Mouse (Mus musculus) hindbrain, embryonic 11.5 days (tissue): Measurements from ENCODE around the gene Ube2e3. TPM values are rescaled to one million over a fixed set of nuclear protein-coding genes. Genes with fewer than 3 reads are reported as not detected.

Experiments
- ATAC-seq: fragments of 200-750 bp; cut with Nextera tagmentation; 2 replicates; pipeline ENCODE4 v1.8.0; 2017; ENCODE audit warnings: mild to moderate bottlenecking, moderate TSS enrichment, moderate library complexity; ENCODE audit not compliant: low FRiP score
- DNase-seq: peaks from one replicate; pipeline ENCODE4 v3.0.0-alpha.2; 2015; ENCODE audit warnings: low spot score
- H3K27ac ChIP-seq: fragments of 300-500 bp; sonication (generic); 2 replicates; pipeline ENCODE4 v1.5.1; 2014; ENCODE audit warnings: mild to moderate bottlenecking, low read depth, low read length
- H3K27me3 ChIP-seq: fragments of 300-500 bp; sonication (generic); 2 replicates; pipeline ENCODE4 v1.6.1; 2014; ENCODE audit warnings: mild to moderate bottlenecking, low read length, moderate library complexity, mixed read lengths; ENCODE audit not compliant: control insufficient read depth, insufficient read depth
- H3K36me3 ChIP-seq: fragments of 300-500 bp; sonication (generic); 2 replicates; pipeline ENCODE4 v1.6.1; 2014; ENCODE audit warnings: mild to moderate bottlenecking, low read length, moderate library complexity, mixed read lengths; ENCODE audit not compliant: control insufficient read depth, insufficient read depth
- H3K4me1 ChIP-seq: fragments of 300-500 bp; sonication (generic); replicated peaks from 2 replicates; pipeline ENCODE4 v1.6.1; 2014; ENCODE audit warnings: low read length, mixed read lengths; ENCODE audit not compliant: control insufficient read depth, insufficient read depth
- H3K4me2 ChIP-seq: fragments of 300-500 bp; sonication (generic); replicated peaks from 2 replicates; pipeline ENCODE4 v1.6.1; 2014; ENCODE audit warnings: mild to moderate bottlenecking, low read depth, low read length
- H3K4me3 ChIP-seq: fragments of 300-500 bp; sonication (generic); 2 replicates; pipeline ENCODE4 v1.5.1; 2014; ENCODE audit warnings: low read depth, low read length
- H3K9ac ChIP-seq: fragments of 300-500 bp; sonication (generic); 2 replicates; pipeline ENCODE4 v1.6.1; 2014; ENCODE audit warnings: low read depth, low read length
- H3K9me3 ChIP-seq: fragments of 300-500 bp; sonication (generic); 2 replicates; pipeline ENCODE4 v1.6.1; 2016; ENCODE audit warnings: low read length; ENCODE audit not compliant: control insufficient read depth
- WGBS: fragments of 180-500 bp; shearing (Covaris S2); extraction: QIAGEN DNeasy Blood & Tissue Kit; methylation state at CpG from one replicate; pipeline ENCODE4 v1.1.7; 2014; 5-methylcytosine and 5-hydroxymethylcytosine counted together
- polyA plus RNA-seq: library from polyadenylated mRNA; unstranded; fragments of >200 nt; fragmentation: Nextera tagmentation; extraction: Ambion mirVana; gene quantifications from 2 replicates; pipeline ENCODE4 v1.2.1, GENCODE M21; 2014

Ube2e3 gene
- polyA plus RNA-seq, 1 experiment from 2014 or later = 291 TPM

DNA sequence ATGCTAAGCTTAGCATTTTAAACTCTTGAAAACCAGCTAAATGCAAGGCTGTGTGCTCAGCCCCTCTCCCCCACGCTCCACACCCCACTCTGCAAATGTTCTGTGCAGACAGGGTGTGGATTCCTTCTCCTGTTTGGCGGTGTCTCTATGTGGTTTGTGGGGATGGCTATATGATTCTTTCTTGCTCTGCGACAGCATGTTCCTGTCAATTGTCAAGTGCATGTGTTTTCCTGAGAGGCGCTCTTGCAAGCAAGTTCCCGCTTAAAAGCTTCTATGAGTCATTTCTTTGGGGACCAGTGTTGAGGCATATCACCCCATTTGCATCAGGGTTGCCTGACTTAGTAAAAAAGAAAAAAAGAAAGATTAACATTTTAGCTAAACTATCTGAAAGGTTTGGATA lies 92.4 kb downstream of the Ube2e3 start:
- no peak overlapping the region for H3K4me2 ChIP-seq
- ATAC-seq (no peak), DNase-seq (no peak)
- H3K36me3 ChIP-seq = no peaks in the 10 kb centered on the region
- no peaks in the 10 kb centered on the region for H3K4me1 ChIP-seq
- no peak overlapping the region for H3K4me3 ChIP-seq
- 89% methylated on average over 5 of the region's 5 CpGs for WGBS
- H3K9ac ChIP-seq = no peak overlapping the region
- H3K27ac ChIP-seq = no peak overlapping the region
- H3K9me3 ChIP-seq = no peaks in the 10 kb centered on the region
- no peaks in the 10 kb centered on the region for H3K27me3 ChIP-seq

DNA sequence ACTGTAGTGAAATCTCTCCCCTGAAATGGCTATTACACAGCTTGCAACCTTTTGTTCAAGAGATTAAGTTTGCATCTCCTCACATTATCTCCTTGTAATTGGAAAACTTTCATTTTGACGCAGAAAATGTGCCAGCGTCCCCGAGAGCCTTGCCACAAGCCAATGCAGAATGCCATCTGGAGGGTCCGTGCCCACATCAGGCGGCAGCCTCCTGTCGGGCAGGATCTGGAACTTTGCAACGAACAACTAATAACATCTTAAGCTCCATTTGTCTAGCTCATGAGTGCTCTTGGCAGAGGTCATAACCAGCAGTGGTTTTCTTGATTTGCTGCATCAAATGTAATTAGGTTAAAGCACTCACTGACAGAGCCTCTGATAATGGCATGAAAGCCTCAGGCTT lies 93.1 kb downstream of the Ube2e3 start:
- H3K9me3 ChIP-seq = no peaks in the 10 kb centered on the region
- no peaks in the 10 kb centered on the region for H3K36me3 ChIP-seq
- ATAC-seq = no peak
- no peaks in the 10 kb centered on the region for H3K4me1 ChIP-seq
- H3K9ac ChIP-seq = no peak overlapping the region
- DNase-seq = no peak
- no peak overlapping the region for H3K27ac ChIP-seq
- H3K27me3 ChIP-seq = no peaks in the 10 kb centered on the region
- 75% methylated on average over 7 of the region's 7 CpGs for WGBS
- no peak overlapping the region for H3K4me2 ChIP-seq
- H3K4me3 ChIP-seq = no peak overlapping the region

DNA sequence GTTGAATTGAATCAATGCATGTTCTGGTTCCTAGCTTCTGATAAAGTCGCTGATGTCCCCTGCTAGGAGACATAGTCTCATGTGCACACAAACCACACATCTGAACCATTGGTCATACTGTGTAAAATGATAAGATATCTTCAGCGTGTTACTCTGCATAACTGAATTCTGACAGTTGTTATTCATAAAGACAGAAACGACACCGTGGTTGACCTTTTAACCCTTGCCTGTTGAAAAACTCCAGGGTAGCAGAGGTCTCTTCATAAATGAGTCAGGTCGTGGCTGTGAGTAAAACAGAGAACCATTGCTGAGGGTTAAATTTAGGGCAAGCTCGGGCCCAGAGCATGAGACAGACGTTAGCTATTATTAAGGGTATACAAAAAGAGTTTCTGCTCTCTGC lies 93.7 kb downstream of the Ube2e3 start:
- 19% methylated on average over 7 of the region's 7 CpGs for WGBS
- Histone ChIP-seq H3K9me3 (no peaks in the 10 kb centered on the region), H3K9ac (no peak overlapping the region), H3K27ac (no peak overlapping the region), H3K4me2 (no peak overlapping the region), H3K4me1 (no peaks in the 10 kb centered on the region), H3K36me3 (no peaks in the 10 kb centered on the region), H3K4me3 (no peak overlapping the region), H3K27me3 (no peaks in the 10 kb centered on the region)
- no peak for ATAC-seq
- no peak for DNase-seq

GRCm38 (mm10) chr2:78964995-78965394 lies 97.1 kb downstream of the Ube2e3 start:
- WGBS = 92% methylated on average over 2 of the region's 2 CpGs
- no peak overlapping the region for H3K9ac ChIP-seq
- no peak for ATAC-seq

DNA sequence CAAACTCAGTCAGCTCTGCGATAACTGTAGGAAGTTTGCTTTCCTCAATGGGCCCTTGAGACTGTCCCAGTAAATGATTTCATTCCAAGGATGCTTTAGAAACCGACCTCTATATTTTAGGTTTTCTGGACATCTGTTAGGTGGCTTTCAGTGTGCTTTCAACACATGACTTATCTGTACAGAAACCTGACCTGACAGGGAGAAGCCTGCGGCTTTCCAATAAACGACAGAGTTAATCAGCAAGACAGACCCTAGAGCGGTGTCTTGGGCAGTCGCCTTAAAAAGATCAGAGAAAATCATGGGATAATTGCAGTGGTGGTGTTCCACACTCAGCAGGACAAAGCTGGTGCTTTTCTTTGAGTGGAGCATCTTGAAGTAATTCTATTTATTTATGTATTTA lies 97.5 kb downstream of the Ube2e3 start:
- Histone ChIP-seq H3K9ac (no peak overlapping the region), H3K27me3 (no peaks in the 10 kb centered on the region), H3K4me3 (no peak overlapping the region), H3K4me2 (no peak overlapping the region), H3K9me3 (no peaks in the 10 kb centered on the region), H3K36me3 (no peaks in the 10 kb centered on the region), H3K27ac (no peak overlapping the region), H3K4me1 (no peaks in the 10 kb centered on the region)
- DNase-seq (no peak), ATAC-seq (no peak)
- 65% methylated on average over 6 of the region's 6 CpGs for WGBS

More at GRCm38 (mm10) chr2:78964995-78965394, 97.1 kb downstream of the Ube2e3 start:
- Histone ChIP-seq H3K27ac (no peak overlapping the region), H3K36me3 (no peaks in the 10 kb centered on the region), H3K27me3 (no peaks in the 10 kb centered on the region), H3K4me2 (no peak overlapping the region), H3K4me3 (no peak overlapping the region), H3K4me1 (no peaks in the 10 kb centered on the region), H3K9me3 (no peaks in the 10 kb centered on the region)
- DNase-seq = no peak

DNA sequence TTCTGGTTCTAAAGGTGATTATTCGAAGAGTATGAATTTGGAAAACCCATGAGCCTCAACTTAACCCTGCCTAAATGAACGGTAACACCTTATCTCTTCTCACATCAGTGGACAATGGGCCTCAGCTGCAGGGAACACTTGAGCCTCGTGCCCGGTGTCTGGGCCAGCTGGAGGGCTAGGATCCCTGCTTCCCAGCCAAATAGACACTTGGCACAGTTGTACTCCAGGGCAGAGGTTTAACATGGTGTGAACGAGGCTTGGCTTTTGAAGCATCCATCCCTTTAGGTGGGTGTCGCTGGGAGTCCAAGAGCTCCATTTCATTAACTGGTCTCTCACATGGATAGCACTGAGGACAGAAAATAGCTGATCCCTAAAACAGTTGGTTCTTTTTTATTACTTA lies 102.2 kb downstream of the Ube2e3 start:
- ATAC-seq (no peak), DNase-seq (no peak)
- Histone ChIP-seq H3K27ac (no peak overlapping the region), H3K4me3 (no peak overlapping the region), H3K36me3 (no peaks in the 10 kb centered on the region), H3K9ac (no peak overlapping the region), H3K27me3 (no peaks in the 10 kb centered on the region), H3K4me2 (no peak overlapping the region), H3K9me3 (no peaks in the 10 kb centered on the region), H3K4me1 (no peaks in the 10 kb centered on the region)
- 81% methylated on average over 6 of the region's 6 CpGs for WGBS
